21 mouse cellular contexts compared by ENCODE assay signal in the genomic region with DNA sequence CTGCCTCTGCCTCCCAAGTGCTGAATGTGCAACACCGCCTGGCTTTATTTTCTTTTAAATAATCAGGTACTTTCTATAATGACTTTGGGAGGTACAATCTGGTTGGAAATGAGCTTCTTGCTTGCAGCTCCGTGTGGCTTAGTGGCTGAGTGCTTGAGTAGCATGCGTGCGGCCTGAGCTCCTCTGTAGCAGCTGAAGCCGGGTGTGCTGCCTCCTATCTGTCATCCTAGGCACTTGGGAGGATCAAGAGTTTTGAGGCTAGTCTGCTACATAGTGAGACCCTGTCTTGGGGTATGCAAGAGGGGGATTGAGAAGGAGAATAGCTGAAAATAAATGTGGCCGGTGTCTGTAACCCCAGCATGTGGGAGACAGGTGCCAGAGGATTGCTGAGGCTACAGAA. TPM values are rescaled to one million over a fixed set of nuclear protein-coding genes. Genes with fewer than 3 reads are reported as not detected.
DNase-seq lines count a peak whose midpoint lies in the region; ATAC-seq and TF ChIP-seq lines count a peak whose summit lies in the region.
"Had no signal": no experiment of that assay in that cellular context is flagged by ENCODE, and none has a peak within 500 bp of the region (broad histone marks: within the 10 kb centered on the region; RNA-seq: fewer than 3 reads in every experiment).

No protein-coding gene starts in this region.

- no peak for ATAC-seq in granulocyte monocyte progenitor cell, adult 5-6 weeks (replicated peaks; ENCODE audit: poor library complexity, severe bottlenecking)
- ATAC-seq: forebrain, embryonic 13.5 days; forebrain, embryonic 15.5 days; forebrain, postnatal 0 days had no signal

- no peak overlapping the region for H3K4me3 ChIP-seq in layer of hippocampus, adult 2 months
- no peak overlapping the region for H3K4me3 ChIP-seq in E14TG2a.4 (replicated peaks; ENCODE audit: low read length)
- H3K4me3 ChIP-seq: embryonic facial prominence, embryonic 10.5 days; embryonic facial prominence, embryonic 12.5 days; forebrain, embryonic 13.5 days; forebrain, embryonic 15.5 days had no signal

- peak; percentile 21; the same call in 1 of the 2 replicates for TF ChIP-seq CTCF in layer of hippocampus, adult 2 months (conservative IDR thresholded peaks at IDR 0.05)
- TF ChIP-seq CTCF in E14TG2a.4 (conservative IDR thresholded peaks at IDR 0.05; ENCODE audit: low read length), result 0 out of 2 replicates have a peak, but pooled peaks have one; percentile 18

- H3K4me1 ChIP-seq in E14TG2a.4 (replicated peaks; ENCODE audit: low read depth, low read length), result peaks cover 65% of the 10 kb centered on the region
- H3K4me1 ChIP-seq: embryonic facial prominence, embryonic 10.5 days; embryonic facial prominence, embryonic 12.5 days; forebrain, embryonic 13.5 days; forebrain, embryonic 15.5 days had no signal

- no peaks in the 10 kb centered on the region for H3K9me3 ChIP-seq in E14TG2a.4 (ENCODE audit: low read length)
- H3K9me3 ChIP-seq: embryonic facial prominence, embryonic 10.5 days; embryonic facial prominence, embryonic 12.5 days; forebrain, embryonic 13.5 days; forebrain, embryonic 15.5 days had no signal

- H3K27me3 ChIP-seq in E14TG2a.4 (ENCODE audit: insufficient read depth, low read length), result no peaks in the 10 kb centered on the region
- H3K27me3 ChIP-seq: embryonic facial prominence, embryonic 12.5 days; forebrain, embryonic 13.5 days; forebrain, embryonic 15.5 days had no signal

- no peak for DNase-seq in layer of hippocampus, adult 2 months (ENCODE audit: low spot score in 2 of 2)
- no peak for DNase-seq in layer of hippocampus, postnatal 25 days (ENCODE audit: extremely low spot score in 1 of 2, low spot score in 1 of 2)
- peak; percentile 52 for DNase-seq in ES-CJ7 (ENCODE audit: low read depth, low spot score)
- peak; percentile 45 for DNase-seq in ZHBTc4 (ENCODE audit: low read depth, low spot score)
- no peak for DNase-seq in urinary bladder, postnatal 25 days (ENCODE audit: low spot score)
- no peak for DNase-seq in cerebellum, adult 9-11 months
- DNase-seq: adrenal gland, adult 2 months; adrenal gland, postnatal 10 days; adrenal gland, postnatal 25 days; cerebellum, adult 11 months; cerebellum, adult 18-20 months; cerebellum, adult 8-10 months; cerebellum, postnatal 10 days; cerebellum, postnatal 25 days; forebrain, postnatal 0 days had no signal

- no peak overlapping the region for H3K27ac ChIP-seq in layer of hippocampus, adult 2 months
- H3K27ac ChIP-seq: embryonic facial prominence, embryonic 10.5 days; embryonic facial prominence, embryonic 12.5 days; forebrain, embryonic 13.5 days; forebrain, embryonic 15.5 days had no signal

- H3K36me3 ChIP-seq in E14TG2a.4 (ENCODE audit: insufficient read depth, low read length), result peaks cover 100% of the 10 kb centered on the region

RNA-seq across cellular contexts. Expression of a gene that starts 6.5 kb away (rescaled TPM):
- 10 to 100 TPM; 79.9 to 83.7 TPM for total RNA-seq in layer of hippocampus, adult 2 months (2021)
- total RNA-seq in layer of hippocampus, postnatal 25 days (2021), result 10 to 100 TPM; 84.7 to 86.4 TPM
- 61.4 and 76.5 TPM in 2 replicates for total RNA-seq in granulocyte monocyte progenitor cell, adult 5-6 weeks (2014; fragmentation: Nextera tagmentation)
- total RNA-seq in granulocyte monocyte progenitor cell, adult 5-6 weeks (2017), result 51.9 and 56.2 TPM in 2 replicates

RNA-seq across cellular contexts. Expression of a gene that starts 31.6 kb away (rescaled TPM):
- 10 to 100 TPM; 47.2 to 51.4 TPM for total RNA-seq in layer of hippocampus, adult 2 months (2021)
- total RNA-seq in layer of hippocampus, postnatal 25 days (2021), result 10 to 100 TPM; 47.0 to 49.1 TPM
- 24.4 and 27.6 TPM in 2 replicates for total RNA-seq in granulocyte monocyte progenitor cell, adult 5-6 weeks (2014; fragmentation: Nextera tagmentation)
- 39.9 and 45.5 TPM in 2 replicates for total RNA-seq in granulocyte monocyte progenitor cell, adult 5-6 weeks (2017)

Comparison
In these comparisons a context has a peak if more than half of its experiments do, and no peak if none do; other contexts are left out.
1. DNase-seq: peak in ES-CJ7 (single experiment) and ZHBTc4 (single experiment); none in layer of hippocampus, adult 2 months (0 of 2), layer of hippocampus, postnatal 25 days (0 of 2), urinary bladder, postnatal 25 days (single experiment) and cerebellum, adult 9-11 months (single experiment).